Mouse (Mus musculus) spleen, adult 2 months (tissue): Measurements from ENCODE around the gene Adtrp. TPM values are rescaled to one million over a fixed set of nuclear protein-coding genes. Genes with fewer than 3 reads are reported as not detected.

Experiments used
- DNase-seq, 2 experiments: peaks; one replicate each; pipeline versions ENCODE4 v3.0.0 to v3.0.0-alpha.2; 2012 to 2021; ENCODE audit warnings: low spot score in 2 of 2, low read depth in 1 of 2
- H3K27ac ChIP-seq: fragments of 200-500 bp; 2 replicates; pipeline ENCODE4 v1.5.1; 2012; ENCODE audit warnings: low read length, inconsistent platforms; ENCODE audit not compliant: insufficient read depth
- H3K27me3 ChIP-seq: fragments of 200-500 bp; 2 replicates; pipeline ENCODE4 v1.6.1; 2012; ENCODE audit warnings: mild to moderate bottlenecking, moderate library complexity, low read length, inconsistent platforms; ENCODE audit not compliant: control insufficient read depth, insufficient read depth
- H3K36me3 ChIP-seq: fragments of 200-500 bp; 2 replicates; pipeline ENCODE4 v1.6.1; 2012; ENCODE audit warnings: mild to moderate bottlenecking, low read length, inconsistent platforms; ENCODE audit not compliant: control insufficient read depth, insufficient read depth
- H3K4me1 ChIP-seq: fragments of 200-500 bp; 2 replicates; pipeline ENCODE4 v1.6.1; 2011; ENCODE audit warnings: inconsistent platforms; ENCODE audit not compliant: control insufficient read depth, insufficient read depth, insufficient read length
- H3K4me3 ChIP-seq: fragments of 200-500 bp; 2 replicates; pipeline ENCODE4 v1.5.1; 2011; ENCODE audit warnings: mild to moderate bottlenecking, inconsistent platforms; ENCODE audit not compliant: insufficient read depth, insufficient read length; ENCODE audit errors: extremely low read depth
- CTCF ChIP-seq: fragments of 200-500 bp; IDR thresholded peaks from 2 replicates; pipeline ENCODE4 v1.5.1; 2011; ENCODE audit warnings: mild to moderate bottlenecking, inconsistent platforms; ENCODE audit not compliant: insufficient read depth, insufficient read length, insufficient replicate concordance; ENCODE audit errors: extremely low read depth
- POLR2A ChIP-seq: fragments of 200-500 bp; IDR thresholded peaks from 2 replicates; pipeline ENCODE4 v1.6.1; 2011; ENCODE audit warnings: low read depth, low read length, inconsistent platforms
- WGBS: fragments of 180-500 bp; shearing (Covaris S2); methylation state at CpG from one replicate; pipeline ENCODE4 v1.1.7; 2018; 5-methylcytosine and 5-hydroxymethylcytosine counted together
- polyA plus RNA-seq: library from polyadenylated mRNA; depleted of rRNA; stranded (reverse); fragments of >200 nt; gene quantifications from 2 replicates; pipeline ENCODE4 v1.2.3, GENCODE M21; 2012

Adtrp gene
- polyA plus RNA-seq, 1 experiment: 1.6 TPM

GRCm38 (mm10) chr13:41820947-41821346 is 26.5 kb downstream of the Adtrp start:
- no peak for TF ChIP-seq POLR2A
- 90% methylated on average over 3 of the region's 3 CpGs for WGBS
- no peak overlapping the region for H3K27ac ChIP-seq
- DNase-seq: no peak
- no peaks in the 10 kb centered on the region for H3K36me3 ChIP-seq
- no peak overlapping the region for H3K4me3 ChIP-seq
- H3K27me3 ChIP-seq: no peaks in the 10 kb centered on the region
- no peaks in the 10 kb centered on the region; the same call in 1 of the 2 replicates for H3K4me1 ChIP-seq

- Histone ChIP-seq H3K4me1 (no peaks in the 10 kb centered on the region; the same call in 1 of the 2 replicates), H3K27me3 (no peaks in the 10 kb centered on the region), H3K27ac (peak overlapping the region; percentile 28; the same call in 1 of the 2 replicates), H3K4me3 (no peak overlapping the region), H3K36me3 (no peaks in the 10 kb centered on the region)
- WGBS: 82% methylated on average over 4 of the region's 4 CpGs
- no peak for DNase-seq
- no peak for TF ChIP-seq CTCF
- no peak for TF ChIP-seq POLR2A
Measured at GRCm38 (mm10) chr13:41819918-41820317, 27.6 kb downstream of the Adtrp start.

- WGBS: 52% methylated on average over 4 of the region's 4 CpGs
- Histone ChIP-seq H3K4me1 (no peaks in the 10 kb centered on the region; the same call in 1 of the 2 replicates), H3K27me3 (no peaks in the 10 kb centered on the region), H3K27ac (peak overlapping the region; percentile 29), H3K4me3 (no peak overlapping the region), H3K36me3 (no peaks in the 10 kb centered on the region)
- no peak for DNase-seq
- TF ChIP-seq CTCF: no peak
- no peak for TF ChIP-seq POLR2A
Measured at GRCm38 (mm10) chr13:41819484-41819883, 28.0 kb downstream of the Adtrp start.

GRCm38 (mm10) chr13:41817583-41817982 is 29.9 kb downstream of the Adtrp start:
- no peaks in the 10 kb centered on the region for H3K27me3 ChIP-seq
- WGBS: 93% methylated on average over 4 of the region's 4 CpGs
- no peaks in the 10 kb centered on the region; the same call in 1 of the 2 replicates for H3K4me1 ChIP-seq
- TF ChIP-seq POLR2A: no peak
- TF ChIP-seq CTCF: no peak
- DNase-seq: no peak
- H3K27ac ChIP-seq: no peak overlapping the region
- H3K4me3 ChIP-seq: no peak overlapping the region
- no peaks in the 10 kb centered on the region for H3K36me3 ChIP-seq

- TF ChIP-seq CTCF (no peak), POLR2A (no peak)
- 84% methylated on average over 4 of the region's 4 CpGs for WGBS
Measured at GRCm38 (mm10) chr13:41816643-41817042, 30.8 kb downstream of the Adtrp start.

GRCm38 (mm10) chr13:41810776-41811175 is 36.7 kb downstream of the Adtrp start:
- WGBS: 93% methylated on average over 7 of the region's 7 CpGs
- H3K27ac ChIP-seq: no peak overlapping the region
- no peak overlapping the region for H3K4me3 ChIP-seq
- H3K36me3 ChIP-seq: no peaks in the 10 kb centered on the region
- no peaks in the 10 kb centered on the region for H3K27me3 ChIP-seq
- no peaks in the 10 kb centered on the region for H3K4me1 ChIP-seq
- DNase-seq: no peak
- TF ChIP-seq CTCF (no peak), POLR2A (no peak)

More at GRCm38 (mm10) chr13:41816643-41817042, 30.8 kb downstream of the Adtrp start:
- Histone ChIP-seq H3K27ac (no peak overlapping the region), H3K4me1 (no peaks in the 10 kb centered on the region; the same call in 1 of the 2 replicates), H3K36me3 (no peaks in the 10 kb centered on the region), H3K4me3 (no peak overlapping the region), H3K27me3 (no peaks in the 10 kb centered on the region)
- no peak for DNase-seq

GRCm38 (mm10) chr13:41807815-41808214 is 39.7 kb downstream of the Adtrp start:
- Histone ChIP-seq H3K4me3 (no peak overlapping the region), H3K27ac (no peak overlapping the region), H3K36me3 (no peaks in the 10 kb centered on the region), H3K27me3 (no peaks in the 10 kb centered on the region), H3K4me1 (peaks cover 4% of the 10 kb centered on the region; the same call in 1 of the 2 replicates)
- DNase-seq: no peak
- TF ChIP-seq CTCF: no peak
- TF ChIP-seq POLR2A: no peak
- WGBS: 93% methylated on average over 4 of the region's 4 CpGs

- no peaks in the 10 kb centered on the region for H3K36me3 ChIP-seq
- DNase-seq: no peak
- H3K4me1 ChIP-seq: peaks cover 4% of the 10 kb centered on the region; the same call in 1 of the 2 replicates
- no peak overlapping the region for H3K4me3 ChIP-seq
- 86% methylated on average over 4 of the region's 4 CpGs for WGBS
- H3K27me3 ChIP-seq: no peaks in the 10 kb centered on the region
- TF ChIP-seq CTCF: no peak
- TF ChIP-seq POLR2A: no peak
- H3K27ac ChIP-seq: no peak overlapping the region
Measured at GRCm38 (mm10) chr13:41807300-41807699, 40.2 kb downstream of the Adtrp start.
